Mouse (Mus musculus): ENCODE measurements around the gene Apopt1. TPM values are rescaled to one million over a fixed set of nuclear protein-coding genes. Genes with fewer than 3 reads are reported as not detected.

Apopt1 gene
- polyA plus RNA-seq, 1 experiment from 2014 or later = 50.8 TPM

- WGBS = 75% methylated on average over 4 of the region's 4 CpGs
- H3K9me3 ChIP-seq (replicated peaks; ENCODE audit: control insufficient read depth, low read length) = no peaks in the 10 kb centered on the region
- no peaks in the 10 kb centered on the region for H3K36me3 ChIP-seq (ENCODE audit: control insufficient read depth, insufficient read depth, low read length)
- H3K9ac ChIP-seq (ENCODE audit: low read length) = no peak overlapping the region
- H3K27me3 ChIP-seq (replicated peaks; ENCODE audit: control insufficient read depth, insufficient read depth, low read length) = no peaks in the 10 kb centered on the region
- ATAC-seq (no peak), DNase-seq (ENCODE audit: low spot score) (no peak)
- H3K4me2 ChIP-seq (ENCODE audit: low read length) = no peak overlapping the region
- H3K27ac ChIP-seq (ENCODE audit: low read depth, low read length) = no peak overlapping the region
- H3K4me3 ChIP-seq (ENCODE audit: low read depth, low read length) = no peak overlapping the region
- H3K4me1 ChIP-seq (ENCODE audit: control insufficient read depth, insufficient read depth, low read length) = peaks cover 34% of the 10 kb centered on the region
Measured at GRCm38 (mm10) chr12:111697708-111698107, 15.4 kb upstream of the Apopt1 start.

GRCm38 (mm10) chr12:111698346-111698913 is 14.6 kb upstream of the Apopt1 start:
- DNase-seq (ENCODE audit: low spot score) (no peak), ATAC-seq (no peak)
- Histone ChIP-seq H3K27me3 (replicated peaks; ENCODE audit: control insufficient read depth, insufficient read depth, low read length) (no peaks in the 10 kb centered on the region), H3K9ac (ENCODE audit: low read length) (0 out of 2 replicates have a peak overlapping the region, but pooled peaks have one; percentile 0), H3K9me3 (replicated peaks; ENCODE audit: control insufficient read depth, low read length) (no peaks in the 10 kb centered on the region), H3K36me3 (ENCODE audit: control insufficient read depth, insufficient read depth, low read length) (no peaks in the 10 kb centered on the region), H3K27ac (ENCODE audit: low read depth, low read length) (no peak overlapping the region), H3K4me1 (ENCODE audit: control insufficient read depth, insufficient read depth, low read length) (peaks cover 27% of the 10 kb centered on the region), H3K4me2 (ENCODE audit: low read length) (no peak overlapping the region), H3K4me3 (ENCODE audit: low read depth, low read length) (no peak overlapping the region)
- WGBS = 87% methylated on average over 6 of the region's 6 CpGs

GRCm38 (mm10) chr12:111699542-111699941 is 13.5 kb upstream of the Apopt1 start:
- H3K9ac ChIP-seq (ENCODE audit: low read length) = no peak overlapping the region
- H3K4me2 ChIP-seq (ENCODE audit: low read length) = no peak overlapping the region
- H3K27me3 ChIP-seq (replicated peaks; ENCODE audit: control insufficient read depth, insufficient read depth, low read length) = no peaks in the 10 kb centered on the region
- 85% methylated on average over 4 of the region's 4 CpGs for WGBS
- H3K9me3 ChIP-seq (replicated peaks; ENCODE audit: control insufficient read depth, low read length) = no peaks in the 10 kb centered on the region
- no peak overlapping the region for H3K4me3 ChIP-seq (ENCODE audit: low read depth, low read length)
- no peak for ATAC-seq
- no peak overlapping the region for H3K27ac ChIP-seq (ENCODE audit: low read depth, low read length)
- H3K4me1 ChIP-seq (ENCODE audit: control insufficient read depth, insufficient read depth, low read length) = peaks cover 17% of the 10 kb centered on the region
- no peak for DNase-seq (ENCODE audit: low spot score)
- H3K36me3 ChIP-seq (ENCODE audit: control insufficient read depth, insufficient read depth, low read length) = no peaks in the 10 kb centered on the region

- no peak overlapping the region for H3K4me3 ChIP-seq (ENCODE audit: low read depth, low read length)
- no peak overlapping the region for H3K4me2 ChIP-seq (ENCODE audit: low read length)
- peaks cover 4% of the 10 kb centered on the region for H3K4me1 ChIP-seq (ENCODE audit: control insufficient read depth, insufficient read depth, low read length)
- DNase-seq (ENCODE audit: low spot score) (no peak), ATAC-seq (no peak)
- no peaks in the 10 kb centered on the region for H3K27me3 ChIP-seq (replicated peaks; ENCODE audit: control insufficient read depth, insufficient read depth, low read length)
- H3K9me3 ChIP-seq (replicated peaks; ENCODE audit: control insufficient read depth, low read length) = no peaks in the 10 kb centered on the region
- H3K9ac ChIP-seq (ENCODE audit: low read length) = no peak overlapping the region
- peaks cover 1% of the 10 kb centered on the region; the same call in 1 of the 2 replicates for H3K36me3 ChIP-seq (ENCODE audit: control insufficient read depth, insufficient read depth, low read length)
- no peak overlapping the region for H3K27ac ChIP-seq (ENCODE audit: low read depth, low read length)
- 81% methylated on average over 9 of the region's 9 CpGs for WGBS
Measured at GRCm38 (mm10) chr12:111700920-111701458, 12.1 kb upstream of the Apopt1 start.

GRCm38 (mm10) chr12:111703301-111703700 is 9.8 kb upstream of the Apopt1 start:
- Histone ChIP-seq H3K4me1 (ENCODE audit: control insufficient read depth, insufficient read depth, low read length) (peaks cover 2% of the 10 kb centered on the region; the same call in 1 of the 2 replicates), H3K27me3 (replicated peaks; ENCODE audit: control insufficient read depth, insufficient read depth, low read length) (no peaks in the 10 kb centered on the region), H3K36me3 (ENCODE audit: control insufficient read depth, insufficient read depth, low read length) (peaks cover 17% of the 10 kb centered on the region; the same call in 1 of the 2 replicates), H3K27ac (ENCODE audit: low read depth, low read length) (no peak overlapping the region), H3K9ac (ENCODE audit: low read length) (no peak overlapping the region; the same call in 1 of the 2 replicates), H3K4me3 (ENCODE audit: low read depth, low read length) (no peak overlapping the region), H3K9me3 (replicated peaks; ENCODE audit: control insufficient read depth, low read length) (no peaks in the 10 kb centered on the region), H3K4me2 (ENCODE audit: low read length) (no peak overlapping the region)
- no peak for ATAC-seq
- DNase-seq (ENCODE audit: low spot score) = no peak
- WGBS = 81% methylated on average over 3 of the region's 3 CpGs

GRCm38 (mm10) chr12:111704609-111705008 is 8.5 kb upstream of the Apopt1 start:
- DNase-seq (ENCODE audit: low spot score) = no peak
- Histone ChIP-seq H3K36me3 (ENCODE audit: control insufficient read depth, insufficient read depth, low read length) (peaks cover 28% of the 10 kb centered on the region), H3K9me3 (replicated peaks; ENCODE audit: control insufficient read depth, low read length) (no peaks in the 10 kb centered on the region), H3K4me3 (ENCODE audit: low read depth, low read length) (no peak overlapping the region), H3K27me3 (replicated peaks; ENCODE audit: control insufficient read depth, insufficient read depth, low read length) (no peaks in the 10 kb centered on the region), H3K27ac (ENCODE audit: low read depth, low read length) (no peak overlapping the region), H3K9ac (ENCODE audit: low read length) (peak overlapping the region; percentile 8; the same call in 1 of the 2 replicates), H3K4me1 (ENCODE audit: control insufficient read depth, insufficient read depth, low read length) (peaks cover 2% of the 10 kb centered on the region; the same call in 1 of the 2 replicates), H3K4me2 (ENCODE audit: low read length) (no peak overlapping the region)
- 0 out of 2 replicates have a peak, but pooled peaks have one; percentile 50 for ATAC-seq
- WGBS = 47% methylated on average over 9 of the region's 9 CpGs

GRCm38 (mm10) chr12:111705186-111705973 is 7.7 kb upstream of the Apopt1 start:
- H3K4me3 ChIP-seq (ENCODE audit: low read depth, low read length) = no peak overlapping the region
- no peaks in the 10 kb centered on the region for H3K9me3 ChIP-seq (replicated peaks; ENCODE audit: control insufficient read depth, low read length)
- H3K9ac ChIP-seq (ENCODE audit: low read length) = no peak overlapping the region
- DNase-seq (ENCODE audit: low spot score) (no peak), ATAC-seq (no peak)
- peaks cover 2% of the 10 kb centered on the region; the same call in 1 of the 2 replicates for H3K4me1 ChIP-seq (ENCODE audit: control insufficient read depth, insufficient read depth, low read length)
- no peaks in the 10 kb centered on the region for H3K27me3 ChIP-seq (replicated peaks; ENCODE audit: control insufficient read depth, insufficient read depth, low read length)
- H3K27ac ChIP-seq (ENCODE audit: low read depth, low read length) = no peak overlapping the region
- WGBS = 76% methylated on average over 15 of the region's 15 CpGs
- peaks cover 36% of the 10 kb centered on the region for H3K36me3 ChIP-seq (ENCODE audit: control insufficient read depth, insufficient read depth, low read length)
- H3K4me2 ChIP-seq (ENCODE audit: low read length) = no peak overlapping the region

GRCm38 (mm10) chr12:111708181-111708580 is 4.9 kb upstream of the Apopt1 start:
- DNase-seq (ENCODE audit: low spot score) (no peak), ATAC-seq (no peak)
- Histone ChIP-seq H3K36me3 (ENCODE audit: control insufficient read depth, insufficient read depth, low read length) (peaks cover 45% of the 10 kb centered on the region), H3K9ac (ENCODE audit: low read length) (no peak overlapping the region), H3K27me3 (replicated peaks; ENCODE audit: control insufficient read depth, insufficient read depth, low read length) (no peaks in the 10 kb centered on the region), H3K9me3 (replicated peaks; ENCODE audit: control insufficient read depth, low read length) (no peaks in the 10 kb centered on the region), H3K4me3 (ENCODE audit: low read depth, low read length) (no peak overlapping the region), H3K4me2 (ENCODE audit: low read length) (no peak overlapping the region), H3K27ac (ENCODE audit: low read depth, low read length) (no peak overlapping the region), H3K4me1 (ENCODE audit: control insufficient read depth, insufficient read depth, low read length) (peaks cover 10% of the 10 kb centered on the region)
- 74% methylated on average over 4 of the region's 4 CpGs for WGBS

- 89% methylated on average over 10 of the region's 10 CpGs for WGBS
- Histone ChIP-seq H3K36me3 (ENCODE audit: control insufficient read depth, insufficient read depth, low read length) (peaks cover 45% of the 10 kb centered on the region), H3K4me3 (ENCODE audit: low read depth, low read length) (no peak overlapping the region)
Measured at GRCm38 (mm10) chr12:111710091-111710490, 3.0 kb upstream of the Apopt1 start.

More at GRCm38 (mm10) chr12:111710091-111710490, 3.0 kb upstream of the Apopt1 start:
- no peaks in the 10 kb centered on the region for H3K9me3 ChIP-seq (replicated peaks; ENCODE audit: control insufficient read depth, low read length)
- DNase-seq (ENCODE audit: low spot score) = no peak
- H3K4me2 ChIP-seq (ENCODE audit: low read length) = no peak overlapping the region
- H3K4me1 ChIP-seq (ENCODE audit: control insufficient read depth, insufficient read depth, low read length) = peaks cover 12% of the 10 kb centered on the region
- ATAC-seq = no peak
- H3K9ac ChIP-seq (ENCODE audit: low read length) = no peak overlapping the region
- H3K27me3 ChIP-seq (replicated peaks; ENCODE audit: control insufficient read depth, insufficient read depth, low read length) = no peaks in the 10 kb centered on the region
- no peak overlapping the region for H3K27ac ChIP-seq (ENCODE audit: low read depth, low read length)

All from forebrain, embryonic 14.5 days (tissue).